Mouse (Mus musculus): ENCODE measurements around the gene Ano4.
"Not testable (repeated sequence)": the region's sequence is repeated elsewhere in the genome, so short reads cannot be mapped to it uniquely, and the experiment has no call there.

The Ano4 gene

GRCm38 (mm10) chr10:89114381-89114780 lies 230.2 kb downstream of the Ano4 start:
- no peak for DNase-seq

DNA sequence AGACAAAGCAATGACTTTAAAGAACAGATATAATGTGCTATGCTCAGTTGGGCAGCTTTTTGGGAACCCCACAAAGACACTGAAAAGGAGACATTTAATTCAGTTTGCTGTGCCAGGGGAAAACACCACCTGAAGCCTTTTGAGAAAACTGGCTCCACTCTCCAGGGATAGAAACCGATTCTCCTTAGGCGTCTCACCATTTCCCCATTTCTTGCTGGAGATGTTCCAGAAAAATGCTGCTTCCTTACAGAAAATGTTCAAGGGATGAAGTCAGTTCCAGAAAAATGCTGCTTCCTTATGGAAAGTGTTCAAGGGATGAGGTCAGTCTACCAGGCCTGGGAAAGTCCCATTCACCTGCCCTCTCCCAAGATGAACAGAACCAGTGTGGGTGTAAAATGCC lies 233.1 kb downstream of the Ano4 start:
- no peak for DNase-seq

- DNase-seq, result no peak
These were observed 233.6 kb downstream of the Ano4 start for GRCm38 (mm10) chr10:89110917-89111316.

GRCm38 (mm10) chr10:89103594-89103993 lies 241.0 kb downstream of the Ano4 start:
- DNase-seq, result no peak

DNA sequence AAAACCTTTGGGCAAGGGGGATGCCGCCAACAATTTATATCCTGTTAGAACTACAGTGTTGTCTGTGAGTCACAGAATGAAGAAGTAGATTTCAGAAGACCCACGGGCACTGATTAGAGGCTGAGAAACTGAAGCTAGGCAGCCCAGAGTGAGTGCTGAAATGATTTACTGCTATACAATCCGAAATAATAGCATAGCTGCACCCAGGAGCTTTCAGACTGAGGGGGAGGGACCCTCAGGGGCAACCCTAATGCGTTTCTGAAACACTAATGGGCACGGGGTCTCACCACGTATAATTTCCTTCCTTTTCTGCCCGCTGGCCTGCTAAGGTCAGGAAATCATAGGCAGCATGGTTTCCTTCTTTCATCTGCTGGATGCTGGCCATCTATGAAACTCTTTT lies 242.5 kb downstream of the Ano4 start:
- DNase-seq, result no peak

DNA sequence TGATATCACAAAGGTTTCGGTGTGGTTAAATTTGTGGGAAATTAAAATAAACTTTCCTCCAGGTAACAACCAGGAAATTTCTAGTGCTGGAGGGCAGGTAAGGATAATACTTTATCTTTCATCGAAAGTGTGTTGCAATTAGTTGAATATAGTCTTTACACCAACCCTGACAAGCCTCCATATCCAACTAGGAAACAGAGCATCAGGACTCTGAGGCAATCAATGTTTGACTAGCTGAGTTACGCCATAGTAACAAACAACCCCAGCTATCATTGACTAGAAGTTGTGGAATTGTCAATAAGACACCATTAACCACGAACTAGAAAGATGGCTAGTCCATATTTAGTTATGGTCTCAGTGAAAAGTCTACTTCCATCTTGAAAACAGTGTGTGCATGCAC lies 246.4 kb downstream of the Ano4 start:
- no peak for DNase-seq

DNA sequence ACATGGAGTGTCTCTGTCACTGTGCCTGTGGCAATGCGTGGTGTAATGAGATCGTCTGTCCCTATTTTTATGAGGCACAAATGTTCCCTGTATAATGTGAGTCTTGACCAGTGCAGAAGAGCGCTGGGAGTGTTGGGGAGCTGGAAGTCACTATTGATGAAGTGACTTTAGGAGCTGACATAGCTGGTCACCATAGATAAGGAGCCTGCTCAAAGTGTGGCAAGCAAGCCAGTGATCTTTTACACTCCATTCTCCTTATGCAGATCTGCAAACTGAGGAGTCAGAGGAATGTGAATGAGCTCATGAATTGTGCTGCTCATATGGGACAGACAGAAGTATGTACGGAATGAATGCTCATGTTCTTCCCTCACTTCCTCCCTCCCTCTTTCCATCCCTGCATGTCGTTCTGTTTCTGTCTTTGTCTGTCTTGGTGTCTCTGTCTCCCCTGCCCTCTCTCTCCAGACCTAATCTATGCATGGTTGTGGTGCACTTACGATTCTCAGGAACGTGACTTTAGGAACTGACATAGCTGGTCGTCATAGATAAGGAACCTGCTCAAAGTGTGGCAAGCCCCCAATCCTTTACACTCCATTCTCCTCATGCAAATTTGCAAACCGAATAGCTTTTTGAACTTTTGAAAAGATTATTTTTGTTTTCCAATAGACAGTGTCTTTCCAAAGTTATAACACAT lies 252.1 kb downstream of the Ano4 start:
- DNase-seq, result no peak

DNA sequence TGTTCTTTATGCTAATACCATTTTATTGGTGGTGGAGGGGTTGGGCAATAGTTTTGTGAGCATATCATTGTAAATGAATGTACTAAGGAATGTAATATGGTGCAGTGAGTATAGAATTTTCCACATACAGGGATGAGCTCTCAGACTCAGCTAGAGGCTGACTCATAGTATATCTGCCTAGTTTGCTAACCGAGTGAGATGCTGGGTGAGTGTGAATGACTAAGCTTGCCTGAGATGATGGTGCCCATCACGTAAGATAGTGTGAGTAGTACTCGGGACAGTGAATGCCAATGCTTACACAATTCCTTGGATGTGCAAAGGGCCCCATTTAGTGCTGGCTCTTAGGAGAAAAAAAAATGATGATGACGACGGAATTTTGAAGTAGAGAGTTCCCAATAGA lies 267.1 kb downstream of the Ano4 start:
- no peak for DNase-seq

DNA sequence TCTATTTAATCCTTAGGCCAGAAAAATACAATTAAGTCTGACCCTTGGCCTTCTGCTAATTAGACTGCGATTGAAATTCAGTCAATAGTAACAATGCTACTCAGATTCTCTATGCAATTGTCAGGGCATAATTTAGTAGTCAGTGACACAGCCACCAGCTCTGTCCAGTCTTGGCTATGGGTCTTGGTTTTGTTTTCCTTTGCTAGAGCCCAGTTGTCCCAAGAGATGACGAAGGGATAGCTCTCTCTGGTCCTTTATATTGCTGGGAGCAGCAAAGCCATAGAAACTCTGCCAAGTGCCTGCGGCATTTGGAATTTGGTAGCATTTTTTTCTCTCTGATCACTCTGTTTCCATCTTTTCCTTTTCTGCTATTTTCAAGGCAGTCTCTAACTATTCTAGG lies 288.7 kb downstream of the Ano4 start:
- DNase-seq, result no peak

DNA sequence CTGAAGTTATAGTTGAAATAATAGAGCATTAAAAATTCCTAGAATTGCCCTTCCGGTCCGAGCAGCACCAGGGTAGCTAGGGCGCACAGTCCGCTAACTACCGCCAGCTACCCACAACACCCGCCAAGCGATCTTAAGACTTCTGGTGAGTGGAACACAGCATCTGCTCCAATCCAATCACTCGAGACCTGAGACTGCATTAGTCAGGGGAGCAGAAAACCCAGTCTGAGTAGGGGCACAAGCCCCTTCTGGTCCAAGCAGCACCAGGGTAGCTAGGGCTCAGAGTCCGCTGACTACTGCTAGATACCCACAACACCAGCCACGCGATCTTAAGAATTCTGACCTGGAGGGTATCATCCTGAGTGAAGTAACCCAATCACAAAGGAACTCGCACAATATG lies 299.6 kb downstream of the Ano4 start:
- DNase-seq, result not testable (repeated sequence)

GRCm38 (mm10) chr10:89044166-89044565 lies 300.4 kb downstream of the Ano4 start:
- DNase-seq, result no peak

DNA sequence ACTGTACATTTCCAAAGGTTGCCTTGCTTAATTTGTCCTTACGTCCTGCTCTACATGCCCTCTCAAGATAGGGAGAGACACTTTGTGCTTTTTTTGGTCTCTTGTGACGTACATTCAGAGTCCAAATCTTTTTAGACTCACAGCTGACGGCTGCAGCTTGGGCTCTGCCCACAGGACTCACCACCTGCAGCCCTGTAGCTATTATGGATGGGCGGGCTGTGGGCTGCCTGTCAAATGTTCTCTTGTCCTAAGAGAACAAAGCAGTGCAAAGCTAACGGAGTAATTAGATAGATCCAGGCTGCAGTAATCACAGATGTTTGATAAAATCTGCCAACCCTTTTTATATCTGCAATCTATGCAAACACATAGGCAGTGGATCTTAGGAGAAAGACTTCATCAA lies 325.6 kb downstream of the Ano4 start:
- no peak for DNase-seq

GRCm38 (mm10) chr10:89008303-89008702 lies 336.3 kb downstream of the Ano4 start:
- no peak for DNase-seq

GRCm38 (mm10) chr10:89004518-89004917 lies 340.0 kb downstream of the Ano4 start:
- no peak for DNase-seq

DNA sequence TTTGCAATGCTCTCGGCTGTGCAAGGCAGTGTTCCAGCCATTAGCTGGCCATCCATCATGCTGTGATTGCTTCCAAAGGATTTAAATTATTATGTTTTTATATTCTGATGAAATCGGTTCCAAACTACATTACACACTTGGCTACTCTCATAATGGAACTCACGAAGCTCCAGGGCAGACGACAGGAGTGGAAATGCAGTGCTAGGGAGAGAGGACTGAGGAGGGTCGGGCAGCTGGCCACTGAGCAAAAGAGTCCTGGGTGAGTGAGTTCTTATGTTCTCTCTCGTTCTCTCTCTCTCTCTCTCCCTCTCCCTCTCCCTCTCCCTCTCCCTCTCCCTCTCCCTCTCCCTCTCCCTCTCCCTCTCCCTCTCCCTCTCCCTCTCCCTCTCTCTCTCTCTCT lies 357.6 kb downstream of the Ano4 start:
- no peak for DNase-seq

DNA sequence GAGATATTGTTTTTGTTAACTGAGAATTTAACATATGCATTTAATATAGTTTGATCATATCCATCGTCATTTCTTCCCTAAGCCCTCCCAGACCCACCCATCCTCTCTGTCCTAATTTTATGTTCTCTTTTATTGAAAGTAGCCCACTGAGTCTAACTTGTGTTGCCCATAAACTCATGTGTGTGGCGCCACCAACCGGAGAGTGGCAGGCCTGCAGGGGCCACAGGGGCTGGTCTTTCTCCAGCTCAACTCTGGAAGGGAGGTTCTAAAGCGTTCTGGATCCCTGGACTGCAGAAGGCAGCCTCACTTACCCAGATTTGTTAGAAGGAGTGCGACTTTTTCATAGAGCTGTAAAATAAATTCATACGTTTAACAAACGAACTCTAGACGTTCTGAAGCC lies 361.1 kb downstream of the Ano4 start:
- DNase-seq, result peak in 1 of 2 experiments; percentile 20

- DNase-seq, result no peak
These were observed 365.1 kb downstream of the Ano4 start for GRCm38 (mm10) chr10:88979451-88979850.

DNA sequence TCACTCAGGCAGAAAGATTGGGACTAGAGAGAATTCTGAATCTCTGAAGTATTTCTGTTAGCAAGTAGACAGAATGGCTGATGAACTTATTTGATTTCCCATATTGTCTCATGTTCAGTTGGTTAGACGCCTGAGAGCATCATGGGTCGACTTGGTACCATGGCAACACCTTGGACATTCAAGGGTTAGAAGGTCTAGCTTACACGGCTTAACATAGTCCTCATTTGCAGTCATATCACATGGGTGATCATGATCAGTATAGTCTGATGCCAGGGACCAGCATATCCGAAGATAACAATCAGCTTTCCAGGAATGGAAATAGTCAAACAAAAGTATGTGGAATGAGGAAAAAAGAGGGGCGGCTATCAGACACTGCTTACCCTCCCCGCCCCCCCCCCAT lies 365.6 kb downstream of the Ano4 start:
- DNase-seq, result no peak

GRCm38 (mm10) chr10:88970951-88971725 lies 373.4 kb downstream of the Ano4 start:
- DNase-seq, result peak in 1 of 2 experiments; percentile 8

DNA sequence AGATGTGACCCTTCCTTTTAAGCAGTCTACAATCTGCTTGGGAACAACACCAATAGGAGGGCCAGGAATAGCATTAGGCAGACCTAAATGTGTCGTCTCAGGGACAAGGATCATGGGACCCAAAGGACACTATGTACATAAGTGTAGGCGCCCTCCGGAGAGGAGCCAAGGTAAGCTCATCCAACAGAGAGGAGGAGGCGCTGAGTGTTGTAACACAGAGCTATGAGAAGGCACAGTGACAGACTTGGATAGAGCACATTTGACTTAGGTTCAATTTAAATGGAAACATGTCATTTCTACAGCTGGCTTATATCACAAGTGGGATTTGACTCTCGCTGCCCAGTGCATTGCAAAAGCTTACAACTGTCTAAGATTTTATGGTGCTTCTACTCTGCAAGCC lies 376.0 kb downstream of the Ano4 start:
- no peak for DNase-seq

DNA sequence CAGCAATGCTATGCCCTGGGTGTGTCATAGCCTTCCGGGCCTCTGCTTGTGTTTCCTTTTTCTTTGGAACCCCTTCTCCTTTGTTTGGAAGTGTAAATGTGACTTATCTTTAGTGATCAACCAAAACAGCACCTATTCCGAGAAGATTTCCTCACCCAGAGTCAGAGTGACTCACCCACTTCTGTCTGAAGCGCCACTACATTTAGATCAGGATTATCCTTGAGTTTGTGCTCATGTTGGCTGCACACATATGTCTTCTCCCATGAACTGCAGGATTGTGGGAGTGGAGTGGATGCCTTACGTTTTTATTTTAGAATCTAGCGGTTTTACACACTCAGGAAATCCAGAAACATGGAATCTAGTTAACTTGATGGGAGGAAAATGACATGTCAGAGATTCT lies 383.8 kb downstream of the Ano4 start:
- DNase-seq, result no peak

DNA sequence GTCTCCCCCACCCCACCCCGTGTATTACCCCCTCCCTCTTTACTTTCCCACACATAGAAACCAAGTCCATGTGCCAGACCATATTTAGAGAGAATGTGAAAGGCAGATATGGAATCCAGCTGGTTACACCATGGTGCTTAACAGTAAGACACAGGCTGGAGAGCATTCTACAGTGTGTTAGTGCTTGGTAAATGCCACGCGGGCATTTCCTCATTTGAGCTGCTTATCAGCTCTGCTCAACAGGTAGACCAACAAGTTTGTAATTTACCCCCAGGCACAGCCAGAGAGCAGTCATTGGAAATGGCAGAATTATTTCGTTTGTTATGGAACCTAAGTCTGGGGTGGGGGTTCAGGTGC lies 394.3 kb downstream of the Ano4 start:
- no peak for DNase-seq

DNA sequence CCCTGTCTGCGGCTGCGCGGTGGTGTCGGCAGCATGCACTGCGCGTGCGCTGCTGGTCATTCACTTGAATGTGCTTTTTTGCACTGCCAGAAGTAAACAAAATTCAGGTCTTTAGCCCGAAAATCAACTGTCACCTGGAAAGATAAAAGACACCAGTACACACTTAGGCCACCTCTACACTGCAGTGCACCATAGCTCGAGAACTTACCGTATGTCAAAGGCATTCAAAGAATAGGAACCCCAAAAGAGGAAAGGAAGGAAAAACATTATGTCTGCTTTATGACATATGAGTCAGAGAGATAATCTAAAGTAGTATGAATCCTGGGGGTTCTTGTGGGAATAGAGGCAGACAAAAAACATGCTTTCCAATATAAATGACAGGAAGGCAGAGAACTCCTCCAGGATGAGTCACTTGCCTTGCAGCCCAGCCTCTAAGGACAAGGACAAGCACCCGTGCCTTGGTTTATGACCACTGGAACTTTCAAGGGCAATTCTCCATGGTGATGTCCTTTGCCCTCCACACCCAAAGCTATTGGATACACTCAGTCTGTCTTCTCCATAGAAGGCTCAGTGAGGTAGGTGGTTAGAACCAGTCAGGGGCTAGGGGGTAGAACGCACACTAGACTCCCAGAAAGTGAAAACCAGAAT lies 394.8 kb downstream of the Ano4 start:
- no peak for DNase-seq
